Mouse (Mus musculus) urinary bladder, postnatal 4 days (tissue): ENCODE results near the gene Snx10.

Experiments
- DNase-seq, 2 experiments: peaks; one replicate each; pipeline ENCODE4 v3.0.0; 2021 to 2022; ENCODE audit warnings: low spot score in 2 of 2

The Snx10 gene

DNA sequence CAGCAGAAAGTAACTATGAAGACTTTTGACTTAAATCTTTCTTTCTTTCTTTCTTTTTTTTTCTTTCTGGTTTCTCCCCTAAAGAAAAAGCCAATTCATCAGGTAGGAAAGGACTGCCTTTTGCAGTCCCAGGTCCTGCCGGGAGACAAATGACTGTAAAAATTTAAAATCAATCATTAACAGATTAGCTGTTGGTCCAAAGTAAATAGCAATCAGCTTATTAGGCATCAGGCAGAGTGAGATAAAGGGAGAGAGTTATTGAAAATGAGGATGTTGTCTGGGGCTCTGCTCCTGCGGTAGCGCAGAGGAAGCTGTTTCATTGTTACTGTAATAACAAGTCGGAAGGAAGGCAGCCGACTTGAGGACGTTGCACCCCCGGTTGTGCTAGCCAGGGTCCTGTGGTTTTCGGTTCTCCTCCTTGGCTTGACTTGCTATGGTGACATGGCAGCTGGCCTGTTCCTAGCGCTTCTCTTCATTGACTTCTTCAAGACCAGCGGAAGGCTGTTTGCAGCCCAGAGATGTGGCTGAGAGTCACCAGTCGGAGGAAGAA is 112.4 kb downstream of the Snx10 start:
- DNase-seq: no peak
